Mouse (Mus musculus) heart, embryonic 13.5 days (tissue): ENCODE results near the gene Bach2. TPM values are rescaled to one million over a fixed set of nuclear protein-coding genes. Genes with fewer than 3 reads are reported as not detected.

ENCODE experiments used
- ATAC-seq: fragments of 200-750 bp; cut with Nextera tagmentation; 2 replicates; pipeline ENCODE4 v1.8.0; 2017; ENCODE audit warnings: moderate TSS enrichment; ENCODE audit not compliant: insufficient number of reproducible peaks, low FRiP score, low TSS enrichment; ENCODE audit errors: extremely low read depth
- H3K27ac ChIP-seq: fragments of 300-500 bp; sonication (generic); replicated peaks from 2 replicates; pipeline ENCODE4 v1.5.1; 2015; ENCODE audit warnings: moderate library complexity, mild to moderate bottlenecking, inconsistent platforms
- H3K27me3 ChIP-seq: fragments of 300-500 bp; sonication (generic); replicated peaks from 2 replicates; pipeline ENCODE4 v1.6.1; 2015; ENCODE audit warnings: mild to moderate bottlenecking, inconsistent platforms
- H3K36me3 ChIP-seq: fragments of 300-500 bp; sonication (generic); 2 replicates; pipeline ENCODE4 v1.6.1; 2015; ENCODE audit warnings: mild to moderate bottlenecking, inconsistent platforms
- H3K4me1 ChIP-seq: fragments of 300-500 bp; sonication (generic); 2 replicates; pipeline ENCODE4 v1.6.1; 2015; ENCODE audit warnings: inconsistent platforms
- H3K4me2 ChIP-seq: fragments of 300-500 bp; sonication (generic); 2 replicates; pipeline ENCODE4 v1.6.1; 2015; ENCODE audit warnings: inconsistent platforms, mild to moderate bottlenecking, moderate library complexity
- H3K4me3 ChIP-seq: fragments of 300-500 bp; sonication (generic); 2 replicates; pipeline ENCODE4 v1.5.1; 2015; ENCODE audit warnings: moderate library complexity, mild to moderate bottlenecking, inconsistent platforms
- H3K9ac ChIP-seq: fragments of 300-500 bp; sonication (generic); 2 replicates; pipeline ENCODE4 v1.6.1; 2015; ENCODE audit warnings: inconsistent platforms, mild to moderate bottlenecking, moderate library complexity
- H3K9me3 ChIP-seq: fragments of 300-500 bp; sonication (generic); 2 replicates; pipeline ENCODE4 v1.6.1; 2016; ENCODE audit warnings: inconsistent platforms
- WGBS: fragments of 180-500 bp; shearing (Covaris S2); methylation state at CpG from one replicate; pipeline ENCODE4 v1.1.7; 2015; ENCODE audit warnings: mixed read lengths; 5-methylcytosine and 5-hydroxymethylcytosine counted together
- polyA plus RNA-seq: library from polyadenylated mRNA; unstranded; fragments of >200 nt; fragmentation: Nextera tagmentation; extraction: Ambion mirVana; gene quantifications from 2 replicates; pipeline ENCODE4 v1.2.1, GENCODE M21; 2015

Bach2 gene
- polyA plus RNA-seq, 1 experiment from 2014 or later: 7.0 TPM

GRCm38 (mm10) chr4:32347202-32347601, 108.6 kb downstream of the Bach2 start:
- H3K4me1 ChIP-seq: peaks cover 37% of the 10 kb centered on the region
- 62% methylated on average over 6 of the region's 6 CpGs for WGBS
- no peaks in the 10 kb centered on the region for H3K9me3 ChIP-seq
- no peak overlapping the region for H3K27ac ChIP-seq
- no peaks in the 10 kb centered on the region for H3K27me3 ChIP-seq
- H3K4me3 ChIP-seq: no peak overlapping the region
- H3K4me2 ChIP-seq: no peak overlapping the region
- H3K36me3 ChIP-seq: no peaks in the 10 kb centered on the region
- no peak overlapping the region for H3K9ac ChIP-seq
- ATAC-seq: no peak

DNA sequence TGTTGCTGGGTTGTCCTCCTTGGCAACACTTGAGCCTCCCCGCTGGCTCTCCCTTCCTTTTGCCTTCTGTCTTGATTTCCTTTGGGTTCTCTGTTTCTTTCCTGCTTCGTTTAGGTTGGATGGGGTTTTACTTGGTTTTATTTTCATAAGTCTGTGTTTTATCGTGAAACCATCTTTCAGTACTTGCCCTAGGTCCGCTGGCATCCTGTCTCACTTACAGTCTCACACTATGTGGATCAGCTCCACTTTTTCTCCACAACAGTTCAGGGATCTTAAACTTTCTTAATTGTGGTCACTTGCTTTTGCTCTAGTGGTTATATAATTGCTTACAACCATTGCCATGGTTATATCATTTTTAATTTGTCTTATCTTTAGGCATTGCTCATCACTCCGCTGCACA, 109.1 kb downstream of the Bach2 start:
- WGBS: 78% methylated on average over 5 of the region's 5 CpGs
- H3K27me3 ChIP-seq: no peaks in the 10 kb centered on the region
- H3K27ac ChIP-seq: no peak overlapping the region
- ATAC-seq: no peak
- no peak overlapping the region for H3K4me3 ChIP-seq
- H3K9ac ChIP-seq: no peak overlapping the region
- no peak overlapping the region for H3K4me2 ChIP-seq
- no peaks in the 10 kb centered on the region for H3K36me3 ChIP-seq
- peaks cover 42% of the 10 kb centered on the region for H3K4me1 ChIP-seq
- H3K9me3 ChIP-seq: no peaks in the 10 kb centered on the region

DNA sequence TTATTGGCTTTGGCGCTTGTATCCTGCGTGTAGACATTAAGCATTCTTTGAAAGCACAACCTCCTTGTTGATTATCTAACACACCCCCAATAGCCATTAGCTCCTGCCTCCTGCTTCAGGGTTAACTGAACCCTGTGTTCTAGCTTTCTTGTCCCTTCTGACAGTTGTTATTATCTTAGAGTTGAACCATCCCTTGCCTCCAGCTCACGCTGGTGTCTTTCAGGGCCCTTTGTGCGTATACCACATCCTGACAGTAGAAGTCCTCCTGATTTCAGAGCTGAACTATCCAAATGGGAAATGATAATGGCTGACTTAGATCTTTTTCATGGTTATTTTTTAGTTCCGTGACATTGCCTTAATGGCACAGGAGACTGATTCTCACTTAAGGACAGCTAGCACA, 110.8 kb downstream of the Bach2 start:
- H3K4me2 ChIP-seq: no peak overlapping the region
- no peaks in the 10 kb centered on the region for H3K9me3 ChIP-seq
- H3K4me3 ChIP-seq: no peak overlapping the region
- no peak overlapping the region for H3K27ac ChIP-seq
- H3K27me3 ChIP-seq: no peaks in the 10 kb centered on the region
- no peaks in the 10 kb centered on the region for H3K36me3 ChIP-seq
- H3K4me1 ChIP-seq: peaks cover 34% of the 10 kb centered on the region
- no peak overlapping the region for H3K9ac ChIP-seq
- WGBS: 75% methylated on average over 5 of the region's 5 CpGs
- no peak for ATAC-seq

GRCm38 (mm10) chr4:32351236-32351635, 112.6 kb downstream of the Bach2 start:
- Histone ChIP-seq H3K4me1 (peaks cover 38% of the 10 kb centered on the region), H3K4me2 (peak overlapping the region; percentile 35; the same call in 1 of the 2 replicates)
- 32% methylated on average over 10 of the region's 10 CpGs for WGBS

DNA sequence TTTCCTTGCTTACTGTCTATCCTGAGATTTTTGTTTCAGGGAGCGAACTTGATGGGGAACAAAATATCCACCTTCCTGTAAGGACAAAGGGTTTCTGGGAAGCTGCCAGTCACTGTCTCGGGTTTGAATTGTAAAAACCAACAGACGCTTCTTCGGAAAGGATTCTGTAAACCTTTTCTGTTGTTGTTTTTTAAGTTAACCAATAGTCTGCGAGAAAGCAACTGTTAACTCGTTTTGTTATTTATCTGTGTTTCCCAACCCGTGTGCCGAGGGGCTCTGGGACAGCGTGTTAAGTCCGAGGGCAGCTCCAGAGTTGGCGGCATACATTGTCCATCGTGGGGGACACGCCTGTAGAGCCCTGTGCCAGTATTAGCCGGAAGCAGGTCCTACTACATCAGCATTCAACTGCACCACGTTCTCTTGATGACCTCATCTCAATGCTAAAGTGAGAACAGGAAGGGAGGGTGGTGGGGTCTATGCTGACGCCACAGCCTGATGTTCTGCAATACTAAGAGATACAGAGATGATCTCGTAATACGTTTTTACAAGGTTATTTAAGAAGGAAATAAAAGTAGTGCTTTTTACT, 113.2 kb downstream of the Bach2 start:
- Histone ChIP-seq H3K4me3 (no peak overlapping the region), H3K36me3 (no peaks in the 10 kb centered on the region), H3K4me1 (peaks cover 39% of the 10 kb centered on the region), H3K9me3 (no peaks in the 10 kb centered on the region), H3K9ac (peak overlapping the region; percentile 42; the same call in 1 of the 2 replicates), H3K27me3 (no peaks in the 10 kb centered on the region), H3K27ac (peak overlapping the region; percentile 46), H3K4me2 (peak overlapping the region; percentile 35)
- no peak for ATAC-seq
- WGBS: 59% methylated on average over 18 of the region's 18 CpGs

More at GRCm38 (mm10) chr4:32351236-32351635, 112.6 kb downstream of the Bach2 start:
- H3K9ac ChIP-seq: peak overlapping the region; percentile 42; the same call in 1 of the 2 replicates
- H3K27me3 ChIP-seq: no peaks in the 10 kb centered on the region
- H3K4me3 ChIP-seq: no peak overlapping the region
- no peaks in the 10 kb centered on the region for H3K9me3 ChIP-seq
- no peak for ATAC-seq
- no peaks in the 10 kb centered on the region for H3K36me3 ChIP-seq
- H3K27ac ChIP-seq: peak overlapping the region; percentile 46

GRCm38 (mm10) chr4:32352442-32352841, 113.8 kb downstream of the Bach2 start:
- 32% methylated on average over 8 of the region's 8 CpGs for WGBS
- Histone ChIP-seq H3K9me3 (no peaks in the 10 kb centered on the region), H3K9ac (no peak overlapping the region), H3K36me3 (no peaks in the 10 kb centered on the region), H3K4me1 (peaks cover 36% of the 10 kb centered on the region), H3K4me3 (no peak overlapping the region), H3K27ac (peak overlapping the region; percentile 68), H3K4me2 (peak overlapping the region; percentile 40), H3K27me3 (no peaks in the 10 kb centered on the region)
- ATAC-seq: no peak

DNA sequence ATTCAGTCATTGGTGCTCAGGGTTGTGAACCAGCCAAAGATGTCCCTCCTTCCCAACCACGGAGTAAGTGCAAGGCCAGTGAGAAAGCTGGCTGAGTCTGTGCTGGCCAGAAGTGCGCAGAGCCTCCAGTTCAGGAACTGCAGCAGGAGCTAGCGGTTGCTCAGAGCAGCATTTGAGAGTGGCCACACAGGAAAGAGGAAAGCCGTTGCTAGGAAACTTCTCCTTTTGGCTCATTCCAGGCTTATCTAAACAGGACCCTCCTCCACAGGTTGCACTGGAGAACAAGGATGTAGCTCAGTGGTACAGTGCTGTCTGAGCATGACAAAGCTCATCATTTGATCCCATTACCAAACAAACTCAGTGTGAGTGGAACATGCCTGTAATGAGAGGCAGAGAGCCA, 114.2 kb downstream of the Bach2 start:
- ATAC-seq: 0 out of 2 replicates have a peak, but pooled peaks have one; percentile 37

GRCm38 (mm10) chr4:32355935-32356617, 117.5 kb downstream of the Bach2 start:
- Histone ChIP-seq H3K27ac (0 out of 2 replicates have a peak overlapping the region, but pooled peaks have one; percentile 12), H3K9ac (no peak overlapping the region), H3K27me3 (no peaks in the 10 kb centered on the region), H3K9me3 (no peaks in the 10 kb centered on the region), H3K4me1 (peaks cover 58% of the 10 kb centered on the region), H3K36me3 (no peaks in the 10 kb centered on the region), H3K4me3 (no peak overlapping the region), H3K4me2 (no peak overlapping the region)
- no peak for ATAC-seq
- WGBS: 64% methylated on average over 12 of the region's 12 CpGs

More for the DNA sequence above, 114.2 kb downstream of the Bach2 start:
- Histone ChIP-seq H3K9me3 (no peaks in the 10 kb centered on the region), H3K9ac (no peak overlapping the region), H3K27me3 (no peaks in the 10 kb centered on the region), H3K4me3 (no peak overlapping the region), H3K4me1 (peaks cover 39% of the 10 kb centered on the region), H3K27ac (peak overlapping the region; percentile 68), H3K36me3 (no peaks in the 10 kb centered on the region), H3K4me2 (peak overlapping the region; percentile 40)
- WGBS: 9% methylated on average over 4 of the region's 4 CpGs

- Histone ChIP-seq H3K27me3 (no peaks in the 10 kb centered on the region), H3K4me2 (no peak overlapping the region), H3K4me3 (no peak overlapping the region), H3K27ac (peak overlapping the region; percentile 33; the same call in 1 of the 2 replicates), H3K36me3 (no peaks in the 10 kb centered on the region), H3K9ac (no peak overlapping the region), H3K9me3 (no peaks in the 10 kb centered on the region), H3K4me1 (peaks cover 56% of the 10 kb centered on the region)
- no peak for ATAC-seq
- 70% methylated on average over 12 of the region's 12 CpGs for WGBS
These were observed 119.5 kb downstream of the Bach2 start for GRCm38 (mm10) chr4:32357996-32358600.

DNA sequence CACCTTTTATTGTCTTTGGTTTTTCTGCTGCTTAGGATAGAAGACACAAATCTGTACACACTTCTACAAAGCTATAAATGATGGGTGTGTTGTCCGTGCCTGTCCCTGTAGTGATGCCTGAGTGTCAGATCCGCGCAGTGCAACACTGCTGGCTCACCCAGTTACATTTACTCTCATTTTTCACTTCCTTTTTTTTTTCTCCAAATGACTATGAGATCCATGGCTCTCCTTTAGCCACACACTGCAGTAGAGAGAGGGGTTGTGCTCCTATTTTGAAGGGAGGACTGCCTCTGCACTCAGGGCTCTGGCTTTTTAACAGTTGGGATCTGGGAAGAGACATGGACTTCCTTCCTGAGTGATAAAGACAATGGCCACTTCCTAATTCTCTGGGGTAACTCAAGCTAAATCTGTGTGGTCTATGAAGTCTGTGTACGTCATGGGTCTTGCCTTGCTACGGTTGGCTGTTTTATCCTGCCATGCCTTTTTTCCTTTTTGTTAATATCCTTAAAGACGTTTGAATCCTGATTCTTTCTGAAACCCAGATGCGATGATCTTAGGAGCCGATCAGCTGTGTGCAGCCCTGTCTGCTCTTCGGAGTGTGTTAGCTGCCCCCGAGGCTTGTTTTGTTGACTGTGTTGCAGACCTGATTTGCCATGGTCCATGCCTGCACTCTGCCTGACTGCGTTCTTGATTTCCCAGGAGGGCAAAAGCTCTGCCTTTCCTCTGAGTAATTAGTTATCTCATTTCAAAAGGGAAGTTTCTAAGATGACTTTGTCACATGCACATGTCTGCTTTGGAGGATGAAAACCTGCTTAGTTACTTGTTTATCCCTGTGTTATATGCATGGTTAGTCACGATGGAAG, 120.2 kb downstream of the Bach2 start:
- H3K36me3 ChIP-seq: no peaks in the 10 kb centered on the region
- H3K27ac ChIP-seq: peak overlapping the region; percentile 63
- ATAC-seq: no peak
- 50% methylated on average over 12 of the region's 12 CpGs for WGBS
- no peak overlapping the region for H3K4me3 ChIP-seq
- 0 out of 2 replicates have a peak overlapping the region, but pooled peaks have one; percentile 22 for H3K4me2 ChIP-seq
- H3K9ac ChIP-seq: peak overlapping the region; percentile 59
- H3K27me3 ChIP-seq: no peaks in the 10 kb centered on the region
- H3K9me3 ChIP-seq: no peaks in the 10 kb centered on the region
- peaks cover 59% of the 10 kb centered on the region for H3K4me1 ChIP-seq

GRCm38 (mm10) chr4:32359634-32360033, 121.0 kb downstream of the Bach2 start:
- Histone ChIP-seq H3K27me3 (no peaks in the 10 kb centered on the region), H3K4me3 (no peak overlapping the region), H3K4me2 (no peak overlapping the region), H3K27ac (peak overlapping the region; percentile 63; the same call in 1 of the 2 replicates), H3K9me3 (no peaks in the 10 kb centered on the region), H3K4me1 (peaks cover 67% of the 10 kb centered on the region), H3K9ac (peak overlapping the region; percentile 59; the same call in 1 of the 2 replicates), H3K36me3 (no peaks in the 10 kb centered on the region)
- ATAC-seq: no peak
- 50% methylated on average over 3 of the region's 3 CpGs for WGBS
